Mouse (Mus musculus): ENCODE results near the gene Psapl1. TPM values are rescaled to one million over a fixed set of nuclear protein-coding genes. Genes with fewer than 3 reads are reported as not detected.
A peak's percentile ranks its signal among the peaks of the same experiment; 100 is the strongest.
"Not testable (repeated sequence)": the region's sequence is repeated elsewhere in the genome, so short reads cannot be mapped to it uniquely, and the experiment has no call there.

Gene Psapl1
- polyA plus RNA-seq, 1 experiment from 2014 or later: 0.19 TPM

- 58% methylated on average over 3 of the region's 3 CpGs for WGBS
- Histone ChIP-seq H3K9me3 (no peaks in the 10 kb centered on the region), H3K9ac (no peak overlapping the region)
Measured at GRCm38 (mm10) chr5:36208803-36209202, 5.0 kb downstream of the Psapl1 start.

GRCm38 (mm10) chr5:36213310-36213709 lies 9.5 kb downstream of the Psapl1 start:
- H3K9ac ChIP-seq: no peak overlapping the region
- ATAC-seq (ENCODE audit: borderline replicate concordance, extremely low read depth, low FRiP score, low TSS enrichment): no peak
- 75% methylated on average over 10 of the region's 10 CpGs for WGBS
- H3K36me3 ChIP-seq: no peaks in the 10 kb centered on the region; the same call in 1 of the 2 replicates
- no peak overlapping the region for H3K4me2 ChIP-seq
- H3K9me3 ChIP-seq: no peaks in the 10 kb centered on the region
- peaks cover 6% of the 10 kb centered on the region; the same call in 1 of the 2 replicates for H3K4me1 ChIP-seq
- H3K27me3 ChIP-seq: no peaks in the 10 kb centered on the region
- no peak overlapping the region for H3K27ac ChIP-seq
- no peak overlapping the region for H3K4me3 ChIP-seq

More at GRCm38 (mm10) chr5:36208803-36209202, 5.0 kb downstream of the Psapl1 start:
- Histone ChIP-seq H3K27me3 (no peaks in the 10 kb centered on the region), H3K4me2 (no peak overlapping the region), H3K27ac (no peak overlapping the region), H3K36me3 (no peaks in the 10 kb centered on the region; the same call in 1 of the 2 replicates), H3K4me1 (peaks cover 14% of the 10 kb centered on the region), H3K4me3 (no peak overlapping the region)
- no peak; the same call in 1 of the 2 replicates for ATAC-seq (ENCODE audit: borderline replicate concordance, extremely low read depth, low FRiP score, low TSS enrichment)

GRCm38 (mm10) chr5:36220105-36220504 lies 16.3 kb downstream of the Psapl1 start:
- WGBS: 75% methylated on average over 4 of the region's 4 CpGs

DNA sequence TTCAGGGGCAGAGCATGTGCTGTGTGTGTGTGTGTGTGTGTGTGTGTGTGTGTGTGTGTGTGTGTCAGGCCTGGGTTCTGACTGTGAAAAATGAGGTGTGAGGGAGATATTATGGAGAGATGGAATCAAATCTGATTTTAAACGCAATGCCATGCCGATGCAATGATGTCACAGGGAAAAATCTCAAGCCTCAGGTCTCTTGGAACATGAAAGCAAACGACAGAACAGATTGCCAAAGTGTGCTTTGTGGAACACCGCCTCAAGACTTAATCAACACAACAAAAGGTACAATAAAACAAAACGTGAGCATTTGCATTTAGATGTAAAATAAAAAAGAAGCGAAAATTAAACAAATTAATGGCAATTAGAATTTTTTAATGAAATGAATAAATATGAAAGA lies 16.8 kb downstream of the Psapl1 start:
- WGBS: 51% methylated on average over 6 of the region's 6 CpGs

More at GRCm38 (mm10) chr5:36220105-36220504, 16.3 kb downstream of the Psapl1 start:
- Histone ChIP-seq H3K4me3 (no peak overlapping the region), H3K4me1 (no peaks in the 10 kb centered on the region), H3K36me3 (no peaks in the 10 kb centered on the region), H3K27ac (no peak overlapping the region), H3K4me2 (no peak overlapping the region), H3K9ac (no peak overlapping the region), H3K27me3 (no peaks in the 10 kb centered on the region), H3K9me3 (no peaks in the 10 kb centered on the region)
- ATAC-seq (ENCODE audit: borderline replicate concordance, extremely low read depth, low FRiP score, low TSS enrichment): no peak

DNA sequence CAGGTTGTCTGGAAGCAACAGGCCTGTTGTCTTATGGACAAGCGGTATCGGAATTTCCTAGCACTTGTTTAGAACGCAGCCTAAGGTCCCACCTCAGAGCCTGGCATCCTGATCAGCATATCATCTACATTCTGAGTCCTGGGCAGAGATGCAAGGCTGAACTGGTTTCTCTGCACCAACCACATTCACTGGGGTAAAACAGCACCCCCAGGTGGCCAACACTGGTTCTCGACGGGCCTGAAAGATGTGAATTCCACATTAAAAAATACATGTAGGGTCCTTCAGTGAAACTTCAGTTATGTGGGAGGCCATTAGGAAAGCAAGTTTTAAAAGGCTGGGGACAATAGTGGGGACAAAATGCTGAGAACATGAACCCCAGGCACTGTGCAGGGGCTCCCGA lies 20.0 kb downstream of the Psapl1 start:
- 70% methylated on average over 6 of the region's 6 CpGs for WGBS
- H3K9ac ChIP-seq: no peak overlapping the region
- H3K4me1 ChIP-seq: 0 out of 2 replicates have a peak, but pooled peaks cover 2% of the 10 kb centered on the region
- H3K9me3 ChIP-seq: no peaks in the 10 kb centered on the region
- no peak for ATAC-seq (ENCODE audit: borderline replicate concordance, extremely low read depth, low FRiP score, low TSS enrichment)
- no peaks in the 10 kb centered on the region for H3K36me3 ChIP-seq
- no peak overlapping the region for H3K4me2 ChIP-seq
- H3K27ac ChIP-seq: no peak overlapping the region
- no peaks in the 10 kb centered on the region for H3K27me3 ChIP-seq
- no peak overlapping the region for H3K4me3 ChIP-seq

More for the DNA sequence above, 16.8 kb downstream of the Psapl1 start:
- Histone ChIP-seq H3K27me3 (no peaks in the 10 kb centered on the region), H3K9ac (no peak overlapping the region), H3K4me3 (no peak overlapping the region), H3K9me3 (no peaks in the 10 kb centered on the region), H3K4me2 (no peak overlapping the region), H3K4me1 (no peaks in the 10 kb centered on the region), H3K27ac (no peak overlapping the region), H3K36me3 (no peaks in the 10 kb centered on the region)
- ATAC-seq (ENCODE audit: borderline replicate concordance, extremely low read depth, low FRiP score, low TSS enrichment): no peak

- Histone ChIP-seq H3K4me3 (no peak overlapping the region), H3K4me1 (0 out of 2 replicates have a peak, but pooled peaks cover 2% of the 10 kb centered on the region), H3K36me3 (no peaks in the 10 kb centered on the region), H3K9me3 (no peaks in the 10 kb centered on the region), H3K27ac (0 out of 2 replicates have a peak overlapping the region, but pooled peaks have one; percentile 18), H3K9ac (no peak overlapping the region), H3K4me2 (no peak overlapping the region), H3K27me3 (no peaks in the 10 kb centered on the region)
- ATAC-seq (ENCODE audit: borderline replicate concordance, extremely low read depth, low FRiP score, low TSS enrichment): no peak
- 58% methylated on average over 7 of the region's 7 CpGs for whole genome bisulfite sequencing
Measured at GRCm38 (mm10) chr5:36225855-36226254, 22.0 kb downstream of the Psapl1 start.

DNA sequence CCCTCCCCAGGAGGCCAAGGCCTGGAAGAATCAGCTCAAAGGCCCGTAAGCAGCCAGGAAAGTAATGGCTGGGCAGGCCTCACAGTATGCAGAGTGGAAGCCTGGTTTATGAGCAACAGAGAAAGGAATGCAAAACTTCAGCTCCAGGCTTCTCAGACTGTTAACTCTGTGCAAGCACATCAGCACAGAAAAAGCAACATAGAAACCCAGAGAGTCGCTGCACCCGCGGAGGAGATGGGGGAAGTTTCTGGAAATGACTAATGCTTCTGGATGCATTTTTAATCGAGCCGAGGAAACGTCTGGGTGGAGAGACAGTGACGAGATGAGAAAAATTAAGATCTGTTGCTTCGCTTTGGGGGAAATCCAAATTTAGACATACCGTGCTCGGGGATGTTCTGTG lies 22.5 kb downstream of the Psapl1 start:
- ATAC-seq (ENCODE audit: borderline replicate concordance, extremely low read depth, low FRiP score, low TSS enrichment): no peak
- Histone ChIP-seq H3K36me3 (no peaks in the 10 kb centered on the region), H3K4me3 (no peak overlapping the region), H3K4me1 (0 out of 2 replicates have a peak, but pooled peaks cover 4% of the 10 kb centered on the region), H3K27me3 (no peaks in the 10 kb centered on the region), H3K9ac (no peak overlapping the region), H3K4me2 (no peak overlapping the region), H3K9me3 (no peaks in the 10 kb centered on the region), H3K27ac (0 out of 2 replicates have a peak overlapping the region, but pooled peaks have one; percentile 18)
- 45% methylated on average over 11 of the region's 11 CpGs for whole genome bisulfite sequencing

DNA sequence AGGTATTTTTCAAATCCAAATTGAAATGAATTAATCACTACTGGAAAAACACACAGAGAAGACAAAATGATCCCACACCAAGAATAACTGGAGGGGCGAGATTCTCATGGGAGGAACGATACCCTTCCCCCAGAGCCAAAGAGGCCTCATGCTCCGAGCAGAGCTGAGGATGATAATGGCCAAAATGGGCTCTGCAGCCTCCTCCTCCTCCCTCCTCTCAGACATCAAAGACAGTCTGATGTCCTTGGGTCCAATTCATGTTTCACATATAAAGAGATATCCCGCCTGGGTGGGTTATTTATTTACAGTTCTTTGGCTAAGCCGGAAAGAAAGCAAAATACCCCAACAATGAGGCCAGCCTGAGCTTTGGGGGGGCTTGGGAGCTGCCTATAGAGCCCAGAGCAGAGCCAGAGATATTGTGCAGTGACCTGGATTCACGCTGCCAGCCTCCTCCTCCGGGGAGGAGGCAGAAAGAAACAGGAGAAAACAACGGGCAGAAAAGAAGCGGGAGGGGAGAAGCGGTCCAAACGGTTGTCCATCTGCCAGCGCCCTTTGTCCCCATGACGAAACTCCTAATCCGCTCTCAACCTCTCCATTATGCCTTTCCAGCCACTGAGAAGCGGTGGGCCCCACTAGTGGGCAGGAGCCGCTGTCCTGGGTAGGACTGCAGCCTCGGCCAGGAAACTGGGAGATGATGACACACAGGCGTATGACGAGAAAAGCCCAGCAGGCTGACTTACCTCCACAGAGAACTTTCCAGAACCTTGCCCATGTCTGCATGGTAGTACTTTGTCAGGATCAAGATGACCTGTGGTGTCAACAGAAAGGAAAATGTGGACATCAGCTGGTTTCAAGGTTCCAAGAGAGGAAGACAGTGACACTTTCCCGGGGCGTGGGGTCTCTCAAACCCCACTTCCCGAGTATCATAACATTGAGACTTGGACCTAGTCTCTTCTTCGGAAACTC lies 24.9 kb downstream of the Psapl1 start:
- WGBS: 58% methylated on average over 23 of the region's 23 CpGs
- Histone ChIP-seq H3K36me3 (no peaks in the 10 kb centered on the region), H3K9me3 (no peaks in the 10 kb centered on the region), H3K9ac (no peak overlapping the region), H3K4me2 (no peak overlapping the region), H3K4me1 (0 out of 2 replicates have a peak, but pooled peaks cover 7% of the 10 kb centered on the region), H3K27me3 (no peaks in the 10 kb centered on the region), H3K27ac (no peak overlapping the region), H3K4me3 (no peak overlapping the region)
- no peak for ATAC-seq (ENCODE audit: borderline replicate concordance, extremely low read depth, low FRiP score, low TSS enrichment)

DNA sequence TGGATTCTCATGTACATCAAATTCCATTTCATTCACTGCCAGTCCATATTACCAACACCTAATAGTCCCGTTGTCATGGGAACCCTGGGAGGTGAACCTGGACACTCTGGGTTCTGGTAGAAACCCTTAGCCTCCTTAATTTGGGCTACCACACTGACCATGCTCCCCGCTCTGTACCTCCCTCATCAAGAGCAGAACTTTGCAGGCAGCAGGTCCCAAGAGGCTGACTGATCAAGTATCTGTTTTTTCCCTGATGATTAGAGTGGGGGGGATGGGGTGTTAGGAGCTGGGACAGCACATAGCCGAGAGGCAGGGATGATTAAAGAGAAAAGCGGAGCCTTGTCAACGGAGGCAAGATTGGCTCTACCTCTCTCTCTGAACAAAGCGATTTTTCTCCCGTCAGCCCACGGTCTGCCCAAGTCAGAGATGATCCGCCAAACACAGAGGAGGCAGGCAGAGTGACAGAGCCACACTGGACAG lies 26.5 kb downstream of the Psapl1 start:
- WGBS: 35% methylated on average over 9 of the region's 9 CpGs
- Histone ChIP-seq H3K4me1 (0 out of 2 replicates have a peak, but pooled peaks cover 7% of the 10 kb centered on the region), H3K4me2 (no peak overlapping the region), H3K27ac (no peak overlapping the region), H3K4me3 (no peak overlapping the region), H3K36me3 (no peaks in the 10 kb centered on the region), H3K9me3 (no peaks in the 10 kb centered on the region), H3K9ac (no peak overlapping the region), H3K27me3 (no peaks in the 10 kb centered on the region)
- no peak for ATAC-seq (ENCODE audit: borderline replicate concordance, extremely low read depth, low FRiP score, low TSS enrichment)

GRCm38 (mm10) chr5:36237526-36237925 lies 33.7 kb downstream of the Psapl1 start:
- not testable (repeated sequence) for H3K9ac ChIP-seq; H3K4me3 ChIP-seq; ATAC-seq (ENCODE audit: borderline replicate concordance, extremely low read depth, low FRiP score, low TSS enrichment); H3K9me3 ChIP-seq; H3K27ac ChIP-seq; H3K36me3 ChIP-seq; H3K4me2 ChIP-seq; H3K4me1 ChIP-seq; H3K27me3 ChIP-seq
- WGBS: 91% methylated on average over 8 of the region's 10 CpGs

DNA sequence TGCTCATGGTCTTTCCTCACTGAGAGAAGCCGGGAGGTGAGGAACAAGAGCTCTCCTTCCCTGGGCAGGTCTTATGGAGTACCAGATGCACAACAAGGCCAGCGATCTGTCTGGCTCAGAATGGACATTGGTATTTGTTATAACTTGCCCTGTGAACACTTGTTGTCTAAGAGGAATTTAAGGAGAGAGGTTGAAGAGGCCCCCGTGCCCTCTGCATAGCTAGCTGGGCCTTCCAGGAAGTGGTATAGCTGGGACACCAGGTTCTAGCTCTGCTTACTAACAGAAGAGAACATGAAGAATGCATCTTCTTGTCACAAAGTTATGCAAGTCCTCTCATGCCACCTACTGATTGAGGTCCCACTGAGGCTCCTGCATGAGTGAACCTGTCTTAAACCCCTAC lies 44.2 kb downstream of the Psapl1 start:
- WGBS: 79% methylated on average over 3 of the region's 3 CpGs
- ATAC-seq (ENCODE audit: borderline replicate concordance, extremely low read depth, low FRiP score, low TSS enrichment): no peak
- H3K36me3 ChIP-seq: no peaks in the 10 kb centered on the region

More for the DNA sequence above, 44.2 kb downstream of the Psapl1 start:
- Histone ChIP-seq H3K4me2 (no peak overlapping the region), H3K9me3 (no peaks in the 10 kb centered on the region), H3K27ac (no peak overlapping the region), H3K4me1 (peaks cover 11% of the 10 kb centered on the region), H3K4me3 (no peak overlapping the region), H3K27me3 (no peaks in the 10 kb centered on the region), H3K9ac (no peak overlapping the region)
